Mouse (Mus musculus) adrenal gland, adult 8-10 months (tissue): Measurements from ENCODE around the gene Sh3pxd2a. TPM values are rescaled to one million over a fixed set of nuclear protein-coding genes. Genes with fewer than 3 reads are reported as not detected.
A peak's percentile ranks its signal among the peaks of the same experiment; 100 is the strongest.

ENCODE experiments used
- DNase-seq: peaks from one replicate; pipeline ENCODE4 v3.0.0; 2022
- total RNA-seq, 4 experiments: library from RNA; stranded (reverse); gene quantifications; 2 replicates each; pipeline ENCODE4 v1.2.4; 2022

Sh3pxd2a gene
- total RNA-seq, 4 experiments from 2014 or later: 26.9 to 54.9 (median 36.4) TPM

- DNase-seq: no peak
Measured at GRCm38 (mm10) chr19:47367271-47367879, 96.8 kb downstream of the Sh3pxd2a start.

DNA sequence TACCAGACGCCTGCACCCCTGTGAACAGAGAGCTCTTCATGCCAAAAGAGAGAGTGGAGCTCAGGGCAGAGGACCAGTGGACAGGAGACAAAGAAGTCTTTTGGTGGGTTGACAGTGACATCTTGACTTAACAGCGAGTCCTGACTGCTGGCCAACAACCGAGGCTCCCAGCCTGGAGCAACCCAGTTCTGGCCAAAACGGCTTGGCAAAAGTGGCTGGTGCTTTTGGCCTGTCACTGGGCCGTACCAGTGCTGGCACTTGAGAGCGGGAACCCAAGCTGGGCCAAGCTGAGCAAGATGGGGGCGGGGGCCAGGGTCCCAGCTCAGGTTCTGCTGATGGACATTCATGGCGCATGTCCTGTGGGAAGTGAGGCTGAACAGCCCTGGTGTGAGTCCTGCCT lies 97.6 kb downstream of the Sh3pxd2a start:
- DNase-seq: no peak

GRCm38 (mm10) chr19:47363086-47363668 lies 101.0 kb downstream of the Sh3pxd2a start:
- DNase-seq: no peak

DNA sequence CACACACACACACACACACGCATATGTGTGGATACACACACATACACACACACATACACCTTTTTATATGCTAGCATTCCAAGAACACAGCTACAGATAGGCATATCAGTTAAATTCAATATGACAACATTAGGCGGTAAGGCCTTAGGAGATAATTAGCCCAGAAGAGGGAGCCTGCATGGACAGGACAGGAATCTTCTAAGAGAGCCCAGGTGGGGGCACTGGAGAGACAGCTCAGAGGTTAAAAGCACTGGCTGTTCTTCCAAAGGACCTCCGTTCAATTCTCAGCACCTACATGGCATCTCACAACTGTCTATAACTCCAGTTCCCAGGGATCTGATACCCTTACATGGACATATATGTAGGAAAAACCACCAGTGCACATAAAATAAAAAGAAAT lies 103.3 kb downstream of the Sh3pxd2a start:
- no peak for DNase-seq

DNA sequence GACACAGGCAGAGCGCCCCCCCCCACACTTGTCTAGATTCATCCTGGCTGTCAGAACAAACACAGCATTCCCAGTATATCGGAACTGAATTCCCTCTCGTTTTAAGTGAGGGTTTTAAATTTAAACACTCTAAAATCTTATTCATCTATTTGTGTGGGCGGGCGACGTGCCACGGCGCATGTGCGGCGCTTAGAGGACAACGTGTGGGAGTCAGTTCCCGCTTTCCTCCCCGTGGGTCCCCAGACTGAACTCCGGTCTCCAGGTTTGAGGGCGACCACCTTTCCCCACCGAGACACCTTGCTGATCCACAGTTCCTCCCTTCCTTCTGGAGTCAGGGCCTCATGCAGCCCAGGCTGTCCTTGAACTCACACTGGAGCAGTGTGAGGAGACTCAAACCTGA lies 104.2 kb downstream of the Sh3pxd2a start:
- no peak for DNase-seq

- no peak for DNase-seq
Measured at GRCm38 (mm10) chr19:47359166-47359931, 104.9 kb downstream of the Sh3pxd2a start.

DNA sequence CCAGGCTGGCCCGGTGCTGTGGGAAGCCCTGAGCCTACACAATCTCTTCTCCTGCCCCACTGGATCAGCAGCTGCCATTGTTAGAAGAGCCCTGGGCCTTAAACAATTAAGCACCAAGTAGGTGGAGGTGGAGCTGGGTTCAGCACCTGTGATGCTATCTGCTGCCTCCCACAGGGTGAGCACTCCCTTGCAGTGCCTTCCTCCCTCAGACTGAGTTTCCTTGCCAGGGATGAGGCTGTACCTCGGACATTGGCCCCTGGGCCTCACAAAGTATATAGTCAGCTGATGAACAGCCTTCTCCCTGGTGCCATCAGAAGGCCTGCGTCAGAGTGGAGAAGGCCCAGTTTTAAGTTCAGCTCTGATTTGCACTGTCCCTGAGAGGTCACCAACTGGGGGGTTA lies 106.9 kb downstream of the Sh3pxd2a start:
- no peak for DNase-seq

DNA sequence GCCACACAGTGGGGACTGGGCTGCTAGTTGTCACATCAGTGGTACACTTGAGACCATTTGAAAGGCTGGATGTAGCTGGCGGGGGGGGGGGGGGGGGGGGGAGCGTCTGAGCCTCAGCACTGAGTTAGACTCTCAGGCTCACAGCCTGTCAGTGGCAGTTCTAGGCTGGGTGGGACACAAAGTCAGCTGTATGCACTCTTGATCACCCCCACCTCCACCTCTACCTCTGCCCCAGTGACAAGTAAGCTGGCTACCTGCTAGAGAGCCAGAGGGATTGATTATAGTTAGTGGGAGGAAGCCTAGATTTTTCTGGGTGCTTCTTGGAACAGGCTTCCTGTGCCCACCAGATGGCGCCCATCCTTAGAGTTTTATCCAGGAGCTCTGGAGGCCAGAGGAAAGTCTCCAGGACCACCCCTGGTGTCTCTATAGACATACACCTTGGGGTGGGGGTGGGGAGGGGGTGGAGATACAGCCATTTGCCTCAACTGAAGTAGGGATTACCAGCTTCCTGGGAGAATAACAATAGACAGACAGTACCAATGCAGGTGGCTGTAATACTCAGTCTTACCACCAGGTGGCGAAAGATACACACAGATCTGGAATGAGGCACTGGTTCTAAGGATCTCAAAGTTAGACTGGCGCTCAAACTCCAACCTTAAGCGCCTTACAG lies 107.9 kb downstream of the Sh3pxd2a start:
- peak; percentile 47 for DNase-seq

- no peak for DNase-seq
Measured at GRCm38 (mm10) chr19:47354456-47354855, 109.7 kb downstream of the Sh3pxd2a start.

GRCm38 (mm10) chr19:47349043-47349442 lies 115.2 kb downstream of the Sh3pxd2a start:
- DNase-seq: no peak

DNA sequence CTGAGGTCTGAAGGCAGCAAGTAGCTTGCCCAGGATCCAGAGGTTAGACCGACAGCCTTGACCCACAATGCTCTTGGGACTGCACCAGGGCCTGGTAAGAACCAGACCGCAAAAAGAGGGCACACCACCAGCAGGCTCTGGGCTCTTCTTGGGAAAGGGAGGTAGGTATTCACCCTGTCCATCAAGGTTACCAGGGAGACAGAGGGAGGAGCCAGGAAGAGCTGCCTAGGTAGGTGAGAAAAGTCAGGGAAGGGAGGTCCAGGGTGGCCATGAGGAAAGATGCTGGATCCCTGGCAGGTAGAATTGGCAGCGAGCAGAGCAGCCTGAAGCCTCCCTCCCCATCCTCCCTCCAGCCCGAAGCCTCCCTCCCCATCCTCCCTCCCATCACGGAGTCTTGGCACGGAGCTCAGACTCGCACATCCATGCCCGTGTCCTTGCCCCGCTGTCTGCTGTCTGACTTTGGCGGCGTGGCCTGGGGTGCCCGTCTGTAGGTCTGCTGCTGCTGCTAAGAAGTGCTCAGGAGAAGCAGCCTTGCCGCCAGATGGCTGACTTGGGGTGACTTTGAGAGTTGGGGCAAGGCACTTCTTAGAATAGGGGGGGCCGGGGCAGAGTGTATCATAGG lies 115.7 kb downstream of the Sh3pxd2a start:
- DNase-seq: peak; percentile 57

GRCm38 (mm10) chr19:47347021-47347643 lies 117.1 kb downstream of the Sh3pxd2a start:
- DNase-seq: no peak

GRCm38 (mm10) chr19:47346606-47347005 lies 117.6 kb downstream of the Sh3pxd2a start:
- DNase-seq: no peak

DNA sequence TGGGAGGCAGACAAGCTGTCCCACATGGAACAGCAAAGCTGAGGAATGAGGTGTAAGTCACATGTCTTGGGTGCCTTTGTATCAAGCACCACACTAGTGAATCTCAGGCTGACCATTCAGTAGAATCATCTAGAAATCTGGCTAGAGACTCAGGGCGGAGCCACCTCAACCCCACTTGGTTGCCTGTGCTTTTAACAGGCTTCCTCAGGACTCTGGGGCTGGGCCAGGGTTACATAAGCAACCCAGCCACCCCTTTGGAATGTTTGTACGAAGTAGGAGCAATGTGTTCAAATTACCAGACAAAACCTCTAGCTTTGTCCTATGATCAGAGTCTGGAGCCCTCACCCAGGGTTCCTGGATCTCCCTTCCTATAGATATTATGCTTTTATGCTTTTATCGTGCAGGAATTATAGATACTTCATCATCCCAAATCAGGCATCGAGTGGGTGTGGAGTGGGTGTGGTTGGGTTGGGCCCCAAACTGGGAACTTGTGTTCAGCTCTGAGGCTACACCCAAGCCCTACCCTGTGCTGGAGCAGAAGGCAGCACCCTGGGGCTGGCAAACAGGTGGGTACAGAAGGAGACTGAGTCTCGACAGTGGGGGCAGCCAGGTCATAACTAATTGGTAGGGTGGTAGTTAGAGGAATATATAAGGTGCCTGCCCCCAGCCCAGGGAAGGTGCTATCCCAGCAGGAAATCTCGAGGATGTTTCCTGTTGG lies 118.2 kb downstream of the Sh3pxd2a start:
- DNase-seq: no peak

GRCm38 (mm10) chr19:47343422-47343821 lies 120.8 kb downstream of the Sh3pxd2a start:
- no peak for DNase-seq

DNA sequence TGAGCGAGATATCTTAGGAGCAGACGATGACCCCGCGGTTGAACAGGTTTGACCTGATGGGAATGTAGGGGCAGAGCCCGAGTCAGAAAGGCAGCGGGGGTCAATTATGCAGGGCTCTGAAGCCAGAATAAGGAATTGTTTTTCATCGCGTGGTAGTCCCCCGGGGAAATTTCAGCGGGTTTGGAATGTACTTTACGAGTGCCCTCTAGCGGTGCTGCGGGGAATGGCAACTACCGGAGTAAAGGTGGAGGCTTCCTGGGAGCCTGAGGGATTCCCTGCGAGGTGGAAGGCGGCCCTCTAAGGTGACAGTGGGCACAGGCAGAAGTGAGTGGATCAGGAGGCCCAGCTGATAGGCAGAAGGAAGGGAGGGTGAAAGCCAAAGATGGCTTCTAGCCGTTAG lies 125.0 kb downstream of the Sh3pxd2a start:
- no peak for DNase-seq

- no peak for DNase-seq
Measured at GRCm38 (mm10) chr19:47338396-47339164, 125.6 kb downstream of the Sh3pxd2a start.

GRCm38 (mm10) chr19:47337743-47338142 lies 126.5 kb downstream of the Sh3pxd2a start:
- peak; percentile 80 for DNase-seq

DNA sequence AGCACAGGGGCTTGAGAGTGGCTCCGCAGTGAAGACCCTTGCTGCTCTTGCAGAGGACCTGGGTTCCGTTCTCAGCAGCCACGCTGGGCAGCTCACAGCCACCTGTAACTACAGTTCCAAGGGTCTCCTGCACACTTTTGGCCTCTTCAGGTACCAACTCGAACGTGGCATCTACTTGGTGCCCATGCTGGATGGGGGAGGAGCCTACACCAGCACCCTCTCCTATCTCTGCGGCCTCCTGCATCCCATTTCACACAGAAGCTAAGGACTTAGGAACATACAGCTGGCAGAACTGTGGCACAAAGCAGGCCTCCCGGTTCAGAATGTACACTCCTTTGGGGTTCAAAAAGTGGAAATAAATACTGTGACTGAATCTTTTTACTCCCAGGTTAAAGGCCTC lies 127.0 kb downstream of the Sh3pxd2a start:
- no peak for DNase-seq

DNA sequence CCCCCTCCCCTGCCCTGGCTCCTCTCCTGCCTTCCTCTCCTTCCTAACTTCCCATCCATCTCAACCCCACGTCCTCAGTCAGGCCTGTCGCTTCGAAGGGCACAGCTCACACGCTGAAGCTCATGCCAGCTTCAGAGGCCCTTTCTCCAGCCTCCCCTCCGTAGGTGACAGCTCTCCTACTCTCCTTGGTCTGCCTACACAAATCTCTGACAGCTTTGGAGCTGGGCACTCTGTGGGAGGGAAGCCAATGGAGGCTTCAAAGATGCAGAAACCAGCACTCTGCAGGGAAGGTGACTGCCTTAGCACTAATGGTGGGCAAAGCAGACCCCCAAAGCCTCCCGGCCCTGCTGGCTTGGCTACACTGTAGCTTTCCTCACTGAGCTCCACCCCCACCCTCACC lies 128.9 kb downstream of the Sh3pxd2a start:
- DNase-seq: no peak

GRCm38 (mm10) chr19:47334713-47335112 lies 129.5 kb downstream of the Sh3pxd2a start:
- DNase-seq: no peak
